9 mouse cellular contexts compared by ENCODE assay signal in genomic region chr9:94539346-94539865, GRCm38 (mm10). TPM values are rescaled to one million over a fixed set of nuclear protein-coding genes. Genes with fewer than 3 reads are reported as not detected.
A peak's percentile ranks its signal among the peaks of the same experiment; 100 is the strongest.
DNase-seq lines count a peak whose midpoint lies in the region; ATAC-seq and TF ChIP-seq lines count a peak whose summit lies in the region.
"Had no signal": no experiment of that assay in that cellular context is flagged by ENCODE, and none has a peak within 500 bp of the region (broad histone marks: within the 10 kb centered on the region; RNA-seq: fewer than 3 reads in every experiment).

No protein-coding gene starts in this region.

- 33% methylated on average over 8 of the region's 8 CpGs for WGBS in embryonic facial prominence, embryonic 12.5 days
- 41% methylated on average over 8 of the region's 8 CpGs for WGBS in intestine, embryonic 16.5 days
- WGBS in neural tube, embryonic 15.5 days, result 17% methylated on average over 8 of the region's 8 CpGs

- intact Hi-C loops in left cerebral cortex, postnatal 25 days (cut with DNase I), result loop anchor here (2.0 to 5.0 kb wide), 6 partner anchors 73 to 1652 kb away; no protein-coding TSS in a partner anchor

- DNase-seq in layer of hippocampus, adult 2 months (ENCODE audit: low spot score in 2 of 2), result no peak
- no peak for DNase-seq in layer of hippocampus, adult 9-10 months (ENCODE audit: low spot score)
- DNase-seq in left cerebral cortex, postnatal 25 days (ENCODE audit: low spot score in 2 of 2), result no peak
- DNase-seq in gastrocnemius, adult 18-20 months (ENCODE audit: low spot score), result no peak
- DNase-seq in lung, postnatal 25 days (ENCODE audit: low spot score), result no peak
- DNase-seq: thymus, postnatal 4 days had no signal

- no peak overlapping the region for H3K27ac ChIP-seq in layer of hippocampus, adult 2 months
- no peak overlapping the region for H3K27ac ChIP-seq in embryonic facial prominence, embryonic 12.5 days
- no peak overlapping the region for H3K27ac ChIP-seq in intestine, embryonic 16.5 days (ENCODE audit: low read length)
- H3K27ac ChIP-seq in neural tube, embryonic 15.5 days (replicated peaks), result no peak overlapping the region

- H3K4me3 ChIP-seq in layer of hippocampus, adult 2 months, result peak overlapping the region; percentile 82
- H3K4me3 ChIP-seq in embryonic facial prominence, embryonic 12.5 days, result peak overlapping the region; percentile 76
- H3K4me3 ChIP-seq in intestine, embryonic 16.5 days (ENCODE audit: low read length), result peak overlapping the region; percentile 81
- peak overlapping the region; percentile 87 for H3K4me3 ChIP-seq in neural tube, embryonic 15.5 days (replicated peaks)

- no peak for ATAC-seq in embryonic facial prominence, embryonic 12.5 days (ENCODE audit: insufficient number of reproducible peaks, insufficient read depth, low FRiP score, low TSS enrichment)
- no peak for ATAC-seq in intestine, embryonic 16.5 days
- no peak for ATAC-seq in neural tube, embryonic 15.5 days (ENCODE audit: low FRiP score)

- no peaks in the 10 kb centered on the region for H3K27me3 ChIP-seq in embryonic facial prominence, embryonic 12.5 days
- no peaks in the 10 kb centered on the region for H3K27me3 ChIP-seq in intestine, embryonic 16.5 days (replicated peaks; ENCODE audit: control insufficient read depth, insufficient read depth, low read length)
- no peaks in the 10 kb centered on the region for H3K27me3 ChIP-seq in neural tube, embryonic 15.5 days (replicated peaks)

- no peak for TF ChIP-seq CTCF in layer of hippocampus, adult 2 months (conservative IDR thresholded peaks at IDR 0.05)

- peak overlapping the region; percentile 85; the same call in 1 of the 2 replicates for H3K9ac ChIP-seq in embryonic facial prominence, embryonic 12.5 days
- no peak overlapping the region for H3K9ac ChIP-seq in intestine, embryonic 16.5 days (ENCODE audit: low read depth, low read length)
- no peak overlapping the region for H3K9ac ChIP-seq in neural tube, embryonic 15.5 days (replicated peaks)

- peak overlapping the region; percentile 81 for H3K4me2 ChIP-seq in embryonic facial prominence, embryonic 12.5 days (replicated peaks)
- H3K4me2 ChIP-seq in intestine, embryonic 16.5 days (ENCODE audit: low read depth, low read length), result peak overlapping the region; percentile 78
- peak overlapping the region; percentile 88 for H3K4me2 ChIP-seq in neural tube, embryonic 15.5 days

- H3K9me3 ChIP-seq in embryonic facial prominence, embryonic 12.5 days, result no peaks in the 10 kb centered on the region
- H3K9me3 ChIP-seq in intestine, embryonic 16.5 days (ENCODE audit: control insufficient read depth, low read length), result no peaks in the 10 kb centered on the region
- no peaks in the 10 kb centered on the region for H3K9me3 ChIP-seq in neural tube, embryonic 15.5 days (replicated peaks)

- H3K4me1 ChIP-seq in embryonic facial prominence, embryonic 12.5 days, result peaks cover under 1% of the 10 kb centered on the region
- H3K4me1 ChIP-seq in intestine, embryonic 16.5 days (ENCODE audit: control insufficient read depth, insufficient read depth, low read length), result no peaks in the 10 kb centered on the region; the same call in 1 of the 2 replicates
- H3K4me1 ChIP-seq in neural tube, embryonic 15.5 days, result peaks cover 30% of the 10 kb centered on the region

- H3K36me3 ChIP-seq in embryonic facial prominence, embryonic 12.5 days, result no peaks in the 10 kb centered on the region
- no peaks in the 10 kb centered on the region for H3K36me3 ChIP-seq in intestine, embryonic 16.5 days (ENCODE audit: control insufficient read depth, insufficient read depth, low read length)
- no peaks in the 10 kb centered on the region for H3K36me3 ChIP-seq in neural tube, embryonic 15.5 days

RNA-seq across cellular contexts. Expression of gene 1190002N15Rik, which starts 1.5 kb away (rescaled TPM):
- 10 to 100 TPM; 18.2 to 18.8 TPM for total RNA-seq in layer of hippocampus, adult 2 months (2021)
- polyA plus RNA-seq in embryonic facial prominence, embryonic 12.5 days (2016; fragmentation: Nextera tagmentation; extraction: Ambion mirVana), result 29.9 and 40.4 TPM in 2 replicates
- polyA plus RNA-seq in intestine, embryonic 16.5 days (2015; fragmentation: Nextera tagmentation; extraction: Ambion mirVana), result 3.2 and 3.5 TPM in 2 replicates
- 8.6 and 13.3 TPM in 2 replicates for polyA plus RNA-seq in neural tube, embryonic 15.5 days (2015; fragmentation: Nextera tagmentation; extraction: Ambion mirVana)
- 10 to 100 TPM; 35.6 to 46.1 TPM for total RNA-seq in left cerebral cortex, postnatal 25 days (2021)
- total RNA-seq in gastrocnemius, adult 18-20 months (2021), result 1 to 10 TPM; 1.9 to 4.7 TPM
